Mouse (Mus musculus): ENCODE data around the gene Vdr. TPM values are rescaled to one million over a fixed set of nuclear protein-coding genes. Genes with fewer than 3 reads are reported as not detected.

Vdr gene
- 2.6 TPM in 2 replicates for polyA plus RNA-seq (2015; fragmentation: Nextera tagmentation; extraction: Ambion mirVana)

GRCm38 (mm10) chr15:97910530-97910929, at the start of gene Vdr:
Gene Vdr, minus strand, starts transcription at chr15:97910630.
- TF ChIP-seq CTCF (IDR thresholded peaks at IDR 0.05) (no peak), EP300 (IDR thresholded peaks at IDR 0.05) (no peak)
- no peaks in the 10 kb centered on the region for H3K9me3 ChIP-seq (ENCODE audit: low read length)

DNA sequence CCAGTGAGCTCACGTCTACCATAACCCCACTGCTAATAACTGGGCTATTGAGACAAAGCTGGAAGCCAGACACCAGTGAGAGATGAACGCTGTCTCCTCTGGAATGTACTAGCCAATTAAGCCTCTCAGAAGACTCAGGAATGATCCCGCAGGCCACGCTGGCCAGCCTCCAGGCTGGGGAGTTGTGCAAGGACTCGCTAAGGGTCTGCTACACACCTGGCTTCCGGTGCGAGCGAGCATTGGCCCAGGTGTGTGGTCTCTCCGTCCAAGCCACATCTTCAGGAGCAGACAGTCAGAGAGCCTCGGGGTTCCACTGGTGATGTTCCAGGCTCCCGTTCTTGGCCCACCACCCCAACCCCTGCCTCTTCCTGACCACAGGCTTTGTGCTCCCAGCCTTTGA, 46.0 kb upstream of the Vdr start:
- no peak for TF ChIP-seq EP300 (IDR thresholded peaks at IDR 0.05)
- no peak for TF ChIP-seq CTCF (IDR thresholded peaks at IDR 0.05)

More at GRCm38 (mm10) chr15:97910530-97910929, at the start of gene Vdr:
- H3K27ac ChIP-seq (ENCODE audit: low read length), result no peak within 1 kb of the TSS
- H3K4me1 ChIP-seq (ENCODE audit: insufficient read depth, low read depth, low read length), result no peaks in the 10 kb centered on the region
- ATAC-seq, result no peak
- H3K4me2 ChIP-seq (replicated peaks; ENCODE audit: low read depth, low read length), result no peak within 1 kb of the TSS
- H3K9ac ChIP-seq (replicated peaks; ENCODE audit: low read depth), result no peak within 1 kb of the TSS
- no peak within 1 kb of the TSS for H3K4me3 ChIP-seq (ENCODE audit: low read depth, low read length)
- H3K36me3 ChIP-seq (ENCODE audit: insufficient read depth, low read length), result no peaks in the 10 kb centered on the region
- no peak for DNase-seq (ENCODE audit: low spot score)
- no peaks in the 10 kb centered on the region for H3K27me3 ChIP-seq (replicated peaks; ENCODE audit: insufficient read depth, low read length)
- WGBS, result 96% methylated on average over 2 of the region's 2 CpGs

GRCm38 (mm10) chr15:97955742-97956141, 45.3 kb upstream of the Vdr start:
- 0 out of 2 replicates have a peak, but pooled peaks have one; percentile 21 for ATAC-seq
- H3K36me3 ChIP-seq (ENCODE audit: insufficient read depth, low read length), result no peaks in the 10 kb centered on the region
- no peak for DNase-seq (ENCODE audit: low spot score)
- no peak overlapping the region for H3K4me2 ChIP-seq (replicated peaks; ENCODE audit: low read depth, low read length)
- no peak for TF ChIP-seq EP300 (IDR thresholded peaks at IDR 0.05)
- TF ChIP-seq CTCF (IDR thresholded peaks at IDR 0.05), result no peak
- no peaks in the 10 kb centered on the region for H3K4me1 ChIP-seq (ENCODE audit: insufficient read depth, low read depth, low read length)
- H3K4me3 ChIP-seq (ENCODE audit: low read depth, low read length), result no peak overlapping the region
- no peak overlapping the region for H3K27ac ChIP-seq (ENCODE audit: low read length)
- H3K9ac ChIP-seq (replicated peaks; ENCODE audit: low read depth), result no peak overlapping the region
- H3K9me3 ChIP-seq (ENCODE audit: low read length), result no peaks in the 10 kb centered on the region
- H3K27me3 ChIP-seq (replicated peaks; ENCODE audit: insufficient read depth, low read length), result no peaks in the 10 kb centered on the region
- 13% methylated on average over 4 of the region's 4 CpGs for WGBS

More for the DNA sequence above, 46.0 kb upstream of the Vdr start:
- no peak overlapping the region for H3K9ac ChIP-seq (replicated peaks; ENCODE audit: low read depth)
- WGBS, result 67% methylated on average over 11 of the region's 11 CpGs
- H3K36me3 ChIP-seq (ENCODE audit: insufficient read depth, low read length), result no peaks in the 10 kb centered on the region
- ATAC-seq (no peak), DNase-seq (ENCODE audit: low spot score) (no peak)
- no peak overlapping the region for H3K4me2 ChIP-seq (replicated peaks; ENCODE audit: low read depth, low read length)
- no peak overlapping the region for H3K27ac ChIP-seq (ENCODE audit: low read length)
- no peaks in the 10 kb centered on the region for H3K27me3 ChIP-seq (replicated peaks; ENCODE audit: insufficient read depth, low read length)
- H3K4me1 ChIP-seq (ENCODE audit: insufficient read depth, low read depth, low read length), result no peaks in the 10 kb centered on the region
- no peaks in the 10 kb centered on the region for H3K9me3 ChIP-seq (ENCODE audit: low read length)
- no peak overlapping the region for H3K4me3 ChIP-seq (ENCODE audit: low read depth, low read length)

GRCm38 (mm10) chr15:97955286-97955685, 44.9 kb upstream of the Vdr start:
- no peak overlapping the region for H3K27ac ChIP-seq (ENCODE audit: low read length)
- DNase-seq (ENCODE audit: low spot score), result no peak
- H3K9ac ChIP-seq (replicated peaks; ENCODE audit: low read depth), result no peak overlapping the region
- peak; percentile 34 for ATAC-seq
- 0% methylated on average over 1 of the region's 1 CpGs for WGBS
- no peaks in the 10 kb centered on the region for H3K27me3 ChIP-seq (replicated peaks; ENCODE audit: insufficient read depth, low read length)
- H3K4me1 ChIP-seq (ENCODE audit: insufficient read depth, low read depth, low read length), result no peaks in the 10 kb centered on the region
- no peak overlapping the region for H3K4me3 ChIP-seq (ENCODE audit: low read depth, low read length)
- no peaks in the 10 kb centered on the region for H3K9me3 ChIP-seq (ENCODE audit: low read length)
- H3K4me2 ChIP-seq (replicated peaks; ENCODE audit: low read depth, low read length), result no peak overlapping the region
- TF ChIP-seq EP300 (IDR thresholded peaks at IDR 0.05), result no peak
- no peak for TF ChIP-seq CTCF (IDR thresholded peaks at IDR 0.05)
- H3K36me3 ChIP-seq (ENCODE audit: insufficient read depth, low read length), result no peaks in the 10 kb centered on the region

GRCm38 (mm10) chr15:97954671-97955070, 44.2 kb upstream of the Vdr start:
- H3K4me3 ChIP-seq (ENCODE audit: low read depth, low read length), result no peak overlapping the region
- H3K27ac ChIP-seq (ENCODE audit: low read length), result no peak overlapping the region
- H3K4me2 ChIP-seq (replicated peaks; ENCODE audit: low read depth, low read length), result no peak overlapping the region
- no peaks in the 10 kb centered on the region for H3K27me3 ChIP-seq (replicated peaks; ENCODE audit: insufficient read depth, low read length)
- no peaks in the 10 kb centered on the region for H3K9me3 ChIP-seq (ENCODE audit: low read length)
- no peak for TF ChIP-seq CTCF (IDR thresholded peaks at IDR 0.05)
- TF ChIP-seq EP300 (IDR thresholded peaks at IDR 0.05), result no peak
- ATAC-seq, result no peak
- H3K4me1 ChIP-seq (ENCODE audit: insufficient read depth, low read depth, low read length), result no peaks in the 10 kb centered on the region
- 80% methylated on average over 8 of the region's 8 CpGs for WGBS
- no peak overlapping the region for H3K9ac ChIP-seq (replicated peaks; ENCODE audit: low read depth)
- H3K36me3 ChIP-seq (ENCODE audit: insufficient read depth, low read length), result no peaks in the 10 kb centered on the region
- no peak for DNase-seq (ENCODE audit: low spot score)

DNA sequence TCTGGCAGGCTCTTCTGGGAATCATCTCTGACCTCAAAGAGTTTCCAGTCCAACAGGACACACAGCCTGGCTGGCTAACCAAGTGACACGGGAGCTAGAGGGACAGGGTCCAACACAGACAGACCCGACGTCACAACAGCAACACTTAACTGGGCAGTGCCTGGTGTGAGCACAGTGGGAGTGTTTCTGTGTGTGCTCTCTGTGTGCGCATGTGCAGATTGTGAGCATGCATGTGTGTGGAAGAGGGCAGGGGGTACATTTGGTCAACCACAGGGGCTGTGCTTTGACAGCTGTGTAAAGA, 42.4 kb upstream of the Vdr start:
- Histone ChIP-seq H3K4me2 (replicated peaks; ENCODE audit: low read depth, low read length) (no peak overlapping the region), H3K27ac (ENCODE audit: low read length) (no peak overlapping the region), H3K4me1 (ENCODE audit: insufficient read depth, low read depth, low read length) (no peaks in the 10 kb centered on the region), H3K9me3 (ENCODE audit: low read length) (no peaks in the 10 kb centered on the region), H3K9ac (replicated peaks; ENCODE audit: low read depth) (no peak overlapping the region), H3K36me3 (ENCODE audit: insufficient read depth, low read length) (no peaks in the 10 kb centered on the region), H3K4me3 (ENCODE audit: low read depth, low read length) (no peak overlapping the region), H3K27me3 (replicated peaks; ENCODE audit: insufficient read depth, low read length) (no peaks in the 10 kb centered on the region)
- DNase-seq (ENCODE audit: low spot score) (peak; percentile 14), ATAC-seq (no peak)
- WGBS, result 65% methylated on average over 4 of the region's 4 CpGs
- TF ChIP-seq CTCF (IDR thresholded peaks at IDR 0.05), result no peak

Data from lung, postnatal 0 days (tissue).